Mouse (Mus musculus) C2C12 (cell line): ENCODE results near the gene Kcnc4.

Source experiments
- CEBPB ChIP-seq: IDR thresholded peaks from one replicate; pipeline ENCODE4 v1.6.1; 2011; ENCODE audit warnings: low read depth, mild to moderate bottlenecking, control low read depth, moderate library complexity
- CTCF ChIP-seq: IDR thresholded peaks from one replicate; pipeline ENCODE4 v1.5.1; 2011; ENCODE audit not compliant: control insufficient read depth, insufficient read depth, insufficient read length
- MAX ChIP-seq: IDR thresholded peaks from one replicate; pipeline ENCODE4 v1.6.1; 2011; ENCODE audit warnings: mild to moderate bottlenecking, control low read depth
- MYOD1 ChIP-seq: IDR thresholded peaks from one replicate; pipeline ENCODE4 v1.6.1; 2011; ENCODE audit warnings: low read depth; ENCODE audit not compliant: control insufficient read depth, insufficient read length

GRCm38 (mm10) chr3:107483290-107483689 lies 23.9 kb upstream of the Kcnc4 start:
- TF ChIP-seq CTCF, result no peak
- TF ChIP-seq MYOD1, result no peak
- TF ChIP-seq MAX, result no peak
- no peak for TF ChIP-seq CEBPB
